Mouse (Mus musculus) mammary gland, adult 2 months (tissue): ENCODE measurements around the gene Trip4. TPM values are rescaled to one million over a fixed set of nuclear protein-coding genes. Genes with fewer than 3 reads are reported as not detected.

Source experiments
- polyA plus RNA-seq: library from polyadenylated mRNA; depleted of rRNA; stranded (reverse); fragments of >200 nt; gene quantifications from 2 replicates; pipeline ENCODE4 v1.2.3, GENCODE M21; 2012; ENCODE audit warnings: low replicate concordance; rRNA removed

The Trip4 gene
- 5.6 and 11.5 TPM in 2 replicates for polyA plus RNA-seq

DNA sequence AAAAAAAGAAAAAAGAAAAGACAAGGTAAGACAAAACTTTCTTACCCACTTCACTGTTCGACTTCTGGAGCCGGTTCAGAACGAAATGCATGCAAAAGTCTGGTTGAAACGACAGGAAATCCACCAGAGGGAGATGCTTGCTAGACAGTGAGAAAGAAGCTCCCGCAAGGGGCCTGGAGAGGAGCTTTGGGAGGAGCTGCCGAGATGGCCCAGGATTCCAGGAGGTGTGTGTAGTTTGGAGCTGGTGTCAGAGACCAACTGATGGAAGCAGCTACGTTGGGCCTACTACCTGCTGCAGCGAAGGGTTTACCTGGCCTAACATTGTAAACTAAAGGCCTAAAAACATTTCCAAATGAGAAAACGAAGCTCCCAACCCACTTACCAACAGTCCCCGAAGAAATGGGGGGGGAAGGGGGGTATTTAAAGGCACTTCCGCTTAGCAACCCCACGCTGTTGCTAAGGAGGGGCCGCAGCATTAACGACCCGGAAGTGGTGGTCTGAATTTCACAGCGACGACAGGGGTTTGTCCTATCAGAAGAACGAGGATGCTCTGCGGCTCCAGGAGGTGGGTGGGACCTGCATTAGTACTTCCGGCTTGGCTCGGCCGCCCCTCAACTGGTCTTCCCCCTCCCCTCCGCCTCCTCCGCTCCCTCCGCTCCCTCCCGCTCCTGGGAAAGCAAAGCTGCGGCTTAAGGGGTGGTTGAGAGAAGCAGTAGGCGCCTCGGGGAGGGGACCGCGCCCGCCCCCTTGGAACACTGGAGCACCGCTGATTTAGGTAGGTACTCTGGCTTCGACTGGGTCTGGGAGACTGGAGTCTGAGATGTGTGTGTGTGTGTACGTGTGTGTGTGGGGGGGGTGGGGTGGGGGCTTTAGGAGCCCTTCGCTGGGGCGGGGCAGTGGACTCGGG, at the start of gene Trip4, which contains the start of gene Csnk1g1:
Gene Trip4 (minus strand): TSS at position 401 of the 907 bp plus-strand sequence.
Gene Csnk1g1 (plus strand): TSS at position 531 of the 907 bp plus-strand sequence.

DNA sequence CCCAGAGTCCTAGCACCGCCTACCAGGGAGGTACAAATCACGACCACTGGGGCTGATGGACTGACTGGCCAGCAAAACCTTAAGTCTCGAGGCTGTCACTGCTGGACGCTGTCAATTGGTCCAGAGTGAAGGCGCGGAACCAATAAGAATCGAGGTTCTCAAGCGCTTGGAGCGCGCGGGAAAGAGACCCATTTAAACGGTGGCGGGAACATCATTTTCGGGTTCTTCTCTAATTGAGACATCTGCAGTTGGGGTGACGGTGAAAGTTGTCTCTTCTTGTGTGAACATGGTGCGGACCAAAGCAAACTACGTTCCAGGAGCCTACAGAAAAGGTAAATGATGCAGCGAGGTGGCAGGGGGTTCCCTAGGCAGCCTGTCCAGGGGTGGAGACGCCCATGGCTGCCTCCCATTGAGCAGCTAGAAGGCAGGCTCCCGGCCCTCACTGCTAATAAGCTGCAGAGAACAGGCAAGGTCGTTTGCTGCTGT, 18.4 kb downstream of the Trip4 start, which contains the start of gene Pclaf:
Gene Pclaf (plus strand): TSS at position 95 of the 486 bp plus-strand sequence.

GRCm38 (mm10) chr9:65827344-65828015, 81.1 kb downstream of the Trip4 start, which contains the start of gene Zfp609:
TSS of gene Zfp609 (minus strand) at chr9:65827564.

Other genes starting within 250 kb of the Trip4 start
- gene Oaz2, start 240.8 kb downstream of the Trip4 start, polyA plus RNA-seq, result 106 and 119 TPM in 2 replicates
- 6.4 and 7.6 TPM in 2 replicates for gene Zfp609, start 81.2 kb downstream of the Trip4 start, polyA plus RNA-seq
- gene Pclaf, start 18.6 kb downstream of the Trip4 start, polyA plus RNA-seq, result 0.67 and 1.1 TPM in 2 replicates
- 4.8 and 7.8 TPM in 2 replicates for gene Csnk1g1, start 130 bp upstream of the Trip4 start, polyA plus RNA-seq
- gene Ppib, start 151.4 kb upstream of the Trip4 start, polyA plus RNA-seq, result 126 and 168 TPM in 2 replicates
- 4.1 and 5.7 TPM in 2 replicates for gene Snx22, start 160.9 kb upstream of the Trip4 start, polyA plus RNA-seq
- gene Snx1, start 217.8 kb upstream of the Trip4 start, polyA plus RNA-seq, result 37.5 and 52.5 TPM in 2 replicates
- 6.4 and 15.2 TPM in 2 replicates for gene Ciao2a, start 217.8 kb upstream of the Trip4 start, polyA plus RNA-seq
- gene Dapk2, start 249.4 kb upstream of the Trip4 start, polyA plus RNA-seq, result 5.1 and 5.8 TPM in 2 replicates